Mouse (Mus musculus): Measurements from ENCODE around the gene 1700042G07Rik.
A peak's percentile ranks its signal among the peaks of the same experiment; 100 is the strongest.

1700042G07Rik gene

GRCm38 (mm10) chr4:116164759-116165554, 8.2 kb upstream of the 1700042G07Rik start:
- DNase-seq: no peak

GRCm38 (mm10) chr4:116165708-116166407, 7.3 kb upstream of the 1700042G07Rik start:
- DNase-seq: no peak

GRCm38 (mm10) chr4:116167404-116167803, 5.8 kb upstream of the 1700042G07Rik start, which contains the start of gene Tspan1:
Gene Tspan1, minus strand, starts transcription at chr4:116167601.
- peak; percentile 33 for DNase-seq

- peak; percentile 79 for DNase-seq
Measured at GRCm38 (mm10) chr4:116168617-116169352, 4.4 kb upstream of the 1700042G07Rik start.

- no peak for DNase-seq
Measured at GRCm38 (mm10) chr4:116169353-116169672, 3.9 kb upstream of the 1700042G07Rik start.

GRCm38 (mm10) chr4:116173752-116174151, 580 bp downstream of the 1700042G07Rik start:
- no peak for DNase-seq

GRCm38 (mm10) chr4:116174466-116175116, 1.4 kb downstream of the 1700042G07Rik start:
- DNase-seq: peak; percentile 75

- DNase-seq: peak; percentile 42
Measured at GRCm38 (mm10) chr4:116175136-116175535, 2.0 kb downstream of the 1700042G07Rik start.

GRCm38 (mm10) chr4:116175711-116176542, 2.8 kb downstream of the 1700042G07Rik start:
- peak; percentile 71 for DNase-seq

GRCm38 (mm10) chr4:116176543-116176988, 3.4 kb downstream of the 1700042G07Rik start:
- peak; percentile 96 for DNase-seq

- DNase-seq: peak; percentile 73
Measured at GRCm38 (mm10) chr4:116177140-116177539, 4.0 kb downstream of the 1700042G07Rik start.

GRCm38 (mm10) chr4:116182079-116182478, 8.9 kb downstream of the 1700042G07Rik start:
- DNase-seq: no peak

GRCm38 (mm10) chr4:116182745-116183144, 9.6 kb downstream of the 1700042G07Rik start:
- peak; percentile 66 for DNase-seq

GRCm38 (mm10) chr4:116185083-116185482, 11.9 kb downstream of the 1700042G07Rik start:
- no peak for DNase-seq

- DNase-seq: no peak
Measured at GRCm38 (mm10) chr4:116192286-116192835, 19.2 kb downstream of the 1700042G07Rik start.

- DNase-seq: no peak
Measured at GRCm38 (mm10) chr4:116193583-116194383, 20.6 kb downstream of the 1700042G07Rik start.

GRCm38 (mm10) chr4:116198422-116198821, 25.2 kb downstream of the 1700042G07Rik start:
- no peak for DNase-seq

- DNase-seq: no peak
Measured at GRCm38 (mm10) chr4:116204422-116204821, 31.2 kb downstream of the 1700042G07Rik start.

GRCm38 (mm10) chr4:116206531-116206930, 33.4 kb downstream of the 1700042G07Rik start:
- DNase-seq: no peak

- no peak for DNase-seq
Measured at GRCm38 (mm10) chr4:116208891-116209290, 35.7 kb downstream of the 1700042G07Rik start.
